Mouse (Mus musculus) bone marrow macrophage, adult 2 months (primary cell): Measurements from ENCODE around the gene Rnf215. TPM values are rescaled to one million over a fixed set of nuclear protein-coding genes. Genes with fewer than 3 reads are reported as not detected.
"Not testable (repeated sequence)": the region's sequence is repeated elsewhere in the genome, so short reads cannot be mapped to it uniquely, and the experiment has no call there.

Experiments used
- H3K27ac ChIP-seq: 2 replicates; pipeline ENCODE4 v1.5.1; 2012; ENCODE audit warnings: low read depth, low read length; ENCODE audit not compliant: insufficient read depth
- H3K4me1 ChIP-seq: 2 replicates; pipeline ENCODE4 v1.6.1; 2012; ENCODE audit warnings: low read length; ENCODE audit not compliant: control insufficient read depth, insufficient read depth
- H3K4me3 ChIP-seq: 2 replicates; pipeline ENCODE4 v1.5.1; 2012; ENCODE audit warnings: mild to moderate bottlenecking, low read length, moderate library complexity; ENCODE audit not compliant: insufficient read depth
- CTCF ChIP-seq: IDR thresholded peaks from 2 replicates; pipeline ENCODE4 v1.5.1; 2012; ENCODE audit warnings: low read depth, mild to moderate bottlenecking, low read length, moderate library complexity
- POLR2A ChIP-seq: IDR thresholded peaks from 2 replicates; pipeline ENCODE4 v1.6.1; 2012; ENCODE audit warnings: mild to moderate bottlenecking, low read depth, low read length, borderline replicate concordance
- polyA plus RNA-seq: library from polyadenylated mRNA; stranded (reverse); fragments of >200 nt; gene quantifications from 2 replicates; pipeline ENCODE4 v1.2.4, GENCODE M21; 2012; ENCODE audit not compliant: missing spikeins, insufficient read depth, insufficient read length

Gene Rnf215
- polyA plus RNA-seq, 1 experiment = 15.4 TPM

GRCm38 (mm10) chr11:4160758-4161480 is 25.9 kb downstream of the Rnf215 start:
- peaks cover 14% of the 10 kb centered on the region for H3K4me1 ChIP-seq

GRCm38 (mm10) chr11:4164701-4165100 is 29.7 kb downstream of the Rnf215 start:
- peaks cover 9% of the 10 kb centered on the region for H3K4me1 ChIP-seq
- TF ChIP-seq POLR2A (no peak), CTCF (no peak)
- H3K4me3 ChIP-seq = no peak overlapping the region
- H3K27ac ChIP-seq = no peak overlapping the region

More at GRCm38 (mm10) chr11:4160758-4161480, 25.9 kb downstream of the Rnf215 start:
- Histone ChIP-seq H3K27ac (peak overlapping the region; percentile 64), H3K4me3 (peak overlapping the region; percentile 79)
- no peak for TF ChIP-seq CTCF
- TF ChIP-seq POLR2A = no peak

GRCm38 (mm10) chr11:4166467-4167090 is 31.6 kb downstream of the Rnf215 start:
- TF ChIP-seq POLR2A (no peak), CTCF (no peak)
- Histone ChIP-seq H3K27ac (no peak overlapping the region), H3K4me3 (no peak overlapping the region), H3K4me1 (peaks cover 4% of the 10 kb centered on the region)

GRCm38 (mm10) chr11:4174586-4174985 is 39.6 kb downstream of the Rnf215 start:
- Histone ChIP-seq H3K4me3 (no peak overlapping the region), H3K27ac (no peak overlapping the region)
- TF ChIP-seq POLR2A (no peak), CTCF (no peak)

GRCm38 (mm10) chr11:4177716-4178115 is 42.7 kb downstream of the Rnf215 start:
- no peak overlapping the region for H3K4me3 ChIP-seq
- TF ChIP-seq POLR2A (no peak), CTCF (no peak)

More at GRCm38 (mm10) chr11:4174586-4174985, 39.6 kb downstream of the Rnf215 start:
- no peaks in the 10 kb centered on the region for H3K4me1 ChIP-seq

GRCm38 (mm10) chr11:4182061-4182460 is 47.1 kb downstream of the Rnf215 start:
- H3K4me3 ChIP-seq = no peak overlapping the region
- no peak for TF ChIP-seq POLR2A
- no peak for TF ChIP-seq CTCF
- no peak overlapping the region for H3K27ac ChIP-seq
- peaks cover 2% of the 10 kb centered on the region; the same call in 1 of the 2 replicates for H3K4me1 ChIP-seq

More at GRCm38 (mm10) chr11:4177716-4178115, 42.7 kb downstream of the Rnf215 start:
- Histone ChIP-seq H3K27ac (no peak overlapping the region), H3K4me1 (no peaks in the 10 kb centered on the region)

- no peak overlapping the region for H3K27ac ChIP-seq
- no peak for TF ChIP-seq POLR2A
- TF ChIP-seq CTCF = no peak
Observed at GRCm38 (mm10) chr11:4183511-4183910, 48.5 kb downstream of the Rnf215 start.

GRCm38 (mm10) chr11:4184251-4184952 is 49.4 kb downstream of the Rnf215 start:
- Histone ChIP-seq H3K4me1 (peaks cover 24% of the 10 kb centered on the region), H3K4me3 (no peak overlapping the region), H3K27ac (no peak overlapping the region)
- no peak for TF ChIP-seq CTCF
- no peak for TF ChIP-seq POLR2A

More at GRCm38 (mm10) chr11:4183511-4183910, 48.5 kb downstream of the Rnf215 start:
- Histone ChIP-seq H3K4me1 (peaks cover 16% of the 10 kb centered on the region), H3K4me3 (no peak overlapping the region)

- not testable (repeated sequence) for H3K27ac ChIP-seq, H3K4me3 ChIP-seq
- peaks cover 31% of the 10 kb centered on the region for H3K4me1 ChIP-seq
Observed at GRCm38 (mm10) chr11:4185480-4185879, 50.5 kb downstream of the Rnf215 start.

- Histone ChIP-seq H3K4me3 (peak within 1 kb of the TSS; percentile 97), H3K27ac (no peak within 1 kb of the TSS)
- TF ChIP-seq POLR2A = no peak; the same call in 1 of the 2 replicates
- no peak for TF ChIP-seq CTCF
Observed at GRCm38 (mm10) chr11:4186486-4187317, 51.7 kb downstream of the Rnf215 start, which contains the start of gene Tbc1d10a. Tbc1d10a (plus strand) TSS chr11:4186789.

More at GRCm38 (mm10) chr11:4186486-4187317, 51.7 kb downstream of the Rnf215 start, which contains the start of gene Tbc1d10a:
- H3K4me1 ChIP-seq = peaks cover 42% of the 10 kb centered on the region
